Mouse (Mus musculus) 416B (cell line): ENCODE results near the gene Tmem94.
A peak's percentile ranks its signal among the peaks of the same experiment; 100 is the strongest.
"Not testable (repeated sequence)": the region's sequence is repeated elsewhere in the genome, so short reads cannot be mapped to it uniquely, and the experiment has no call there.

Source experiments
- DNase-seq: peaks from one replicate; pipeline ENCODE4 v3.0.0; 2011; ENCODE audit warnings: low read depth

Tmem94 gene

GRCm38 (mm10) chr11:115765103-115765606, at the start of gene Tmem94:
Gene Tmem94, plus strand, starts transcription at chr11:115765433.
- DNase-seq: peak; percentile 99

GRCm38 (mm10) chr11:115716410-115717338, 48.6 kb upstream of the Tmem94 start:
- DNase-seq: peak; percentile 92

GRCm38 (mm10) chr11:115717660-115718390, 47.4 kb upstream of the Tmem94 start:
- peak; percentile 97 for DNase-seq

- peak; percentile 83 for DNase-seq
These were observed 42.6 kb upstream of the Tmem94 start for GRCm38 (mm10) chr11:115722638-115723037.

- DNase-seq: no peak
These were observed 42.0 kb upstream of the Tmem94 start for GRCm38 (mm10) chr11:115723231-115723630.

GRCm38 (mm10) chr11:115734041-115734686, 31.1 kb upstream of the Tmem94 start:
- no peak for DNase-seq

GRCm38 (mm10) chr11:115737608-115738208, 27.5 kb upstream of the Tmem94 start:
- DNase-seq: no peak

- DNase-seq: no peak
These were observed 26.9 kb upstream of the Tmem94 start for GRCm38 (mm10) chr11:115738275-115738885.

GRCm38 (mm10) chr11:115741070-115741469, 24.2 kb upstream of the Tmem94 start:
- DNase-seq: no peak

- no peak for DNase-seq
These were observed 22.3 kb upstream of the Tmem94 start for GRCm38 (mm10) chr11:115742926-115743325.

GRCm38 (mm10) chr11:115744385-115744784, 20.8 kb upstream of the Tmem94 start:
- DNase-seq: no peak

- DNase-seq: no peak
These were observed 19.1 kb upstream of the Tmem94 start for GRCm38 (mm10) chr11:115746109-115746508.

GRCm38 (mm10) chr11:115746762-115747161, 18.5 kb upstream of the Tmem94 start:
- DNase-seq: peak; percentile 35

- DNase-seq: no peak
These were observed 17.9 kb upstream of the Tmem94 start for GRCm38 (mm10) chr11:115747351-115747750.

GRCm38 (mm10) chr11:115749834-115750233, 15.4 kb upstream of the Tmem94 start:
- no peak for DNase-seq

- DNase-seq: no peak
These were observed 13.5 kb upstream of the Tmem94 start for GRCm38 (mm10) chr11:115751725-115752124.

- DNase-seq: no peak
These were observed 12.6 kb upstream of the Tmem94 start for GRCm38 (mm10) chr11:115752653-115753052.

GRCm38 (mm10) chr11:115753485-115753884, 11.7 kb upstream of the Tmem94 start:
- peak; percentile 49 for DNase-seq

GRCm38 (mm10) chr11:115762176-115762575, 3.1 kb upstream of the Tmem94 start:
- not testable (repeated sequence) for DNase-seq

GRCm38 (mm10) chr11:115764698-115765097, 535 bp upstream of the Tmem94 start:
- no peak for DNase-seq

GRCm38 (mm10) chr11:115765607-115766141, 441 bp downstream of the Tmem94 start:
- peak; percentile 55 for DNase-seq
